Comparison of ENCODE assay signal across 8 mouse cellular contexts in the genomic region with DNA sequence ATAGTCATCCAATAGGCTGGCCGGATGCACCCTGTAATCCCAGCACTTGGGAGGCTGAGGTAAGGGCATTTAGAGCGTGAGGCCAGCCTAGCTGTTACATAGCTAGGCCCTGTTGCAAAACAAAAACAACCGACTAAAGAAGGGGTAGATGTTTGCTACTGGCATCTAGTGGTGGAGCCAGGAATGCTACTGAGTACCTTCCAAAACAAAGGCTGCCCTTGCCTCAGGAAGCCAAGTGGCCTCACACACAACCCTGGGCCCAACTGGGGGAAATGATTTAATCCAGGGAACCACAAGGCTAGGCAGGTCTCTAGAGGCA. TPM values are rescaled to one million over a fixed set of nuclear protein-coding genes. Genes with fewer than 3 reads are reported as not detected.
A peak's percentile ranks its signal among the peaks of the same experiment; 100 is the strongest.
DNase-seq lines count a peak whose midpoint lies in the region; ATAC-seq and TF ChIP-seq lines count a peak whose summit lies in the region.

No protein-coding gene starts in this region.

- H3K9me3 ChIP-seq in embryonic facial prominence, embryonic 10.5 days, result no peaks in the 10 kb centered on the region
- H3K9me3 ChIP-seq in limb, embryonic 13.5 days, result no peaks in the 10 kb centered on the region

- WGBS in embryonic facial prominence, embryonic 10.5 days, result 14% methylated on average over 3 of the region's 3 CpGs
- 12% methylated on average over 3 of the region's 3 CpGs for WGBS in limb, embryonic 13.5 days

- peak; percentile 85 for TF ChIP-seq CTCF in layer of hippocampus, adult 2 months (conservative IDR thresholded peaks at IDR 0.05)

- peaks cover 68% of the 10 kb centered on the region for H3K4me1 ChIP-seq in embryonic facial prominence, embryonic 10.5 days
- H3K4me1 ChIP-seq in limb, embryonic 13.5 days, result peaks cover 100% of the 10 kb centered on the region

- intact Hi-C loops in heart, postnatal 14 days (cut with DNase I), result no loop called here

- peak overlapping the region; percentile 64; the same call in 1 of the 2 replicates for H3K4me2 ChIP-seq in limb, embryonic 13.5 days (replicated peaks)

- H3K4me3 ChIP-seq in layer of hippocampus, adult 2 months, result no peak overlapping the region
- no peak overlapping the region for H3K4me3 ChIP-seq in embryonic facial prominence, embryonic 10.5 days
- no peak overlapping the region for H3K4me3 ChIP-seq in limb, embryonic 13.5 days

- DNase-seq in layer of hippocampus, adult 2 months (ENCODE audit: low spot score in 2 of 2), result no peak
- no peak for DNase-seq in layer of hippocampus, adult 9-10 months (ENCODE audit: low spot score)
- no peak for DNase-seq in embryonic facial prominence, embryonic 10.5 days (ENCODE audit: low spot score)
- DNase-seq in heart, postnatal 14 days, result peak; percentile 37 to 53
- DNase-seq in thymus, postnatal 25 days, result no peak
- no peak for DNase-seq in frontal cortex, adult 2 months (ENCODE audit: extremely low spot score in 1 of 2, low spot score in 1 of 2)

- H3K9ac ChIP-seq in limb, embryonic 13.5 days, result peak overlapping the region; percentile 64; the same call in 1 of the 2 replicates

- no peaks in the 10 kb centered on the region for H3K36me3 ChIP-seq in embryonic facial prominence, embryonic 10.5 days (replicated peaks)
- peaks cover 70% of the 10 kb centered on the region for H3K36me3 ChIP-seq in limb, embryonic 13.5 days

- peaks cover 100% of the 10 kb centered on the region for H3K27me3 ChIP-seq in embryonic facial prominence, embryonic 10.5 days (replicated peaks; ENCODE audit: low read depth, poor library complexity, severe bottlenecking)
- no peaks in the 10 kb centered on the region for H3K27me3 ChIP-seq in limb, embryonic 13.5 days

- ATAC-seq in limb, embryonic 13.5 days (ENCODE audit: low FRiP score, low read depth), result no peak
- peak; percentile 65 for ATAC-seq in monocyte, adult 5-6 weeks (replicated peaks; ENCODE audit: insufficient number of reproducible peaks, low FRiP score, low TSS enrichment, poor library complexity, severe bottlenecking)

- peak overlapping the region; percentile 93 for H3K27ac ChIP-seq in layer of hippocampus, adult 2 months
- peak overlapping the region; percentile 25 for H3K27ac ChIP-seq in embryonic facial prominence, embryonic 10.5 days (replicated peaks)
- peak overlapping the region; percentile 100 for H3K27ac ChIP-seq in limb, embryonic 13.5 days

RNA-seq across cellular contexts. Expression of a gene that starts 3.1 kb away (rescaled TPM):
- under 1 TPM in 1 of 2 experiments, not detected in 1; 0.54 TPM for total RNA-seq in layer of hippocampus, adult 2 months (2021)
- 1.6 and 3.6 TPM in 2 replicates for polyA plus RNA-seq in embryonic facial prominence, embryonic 10.5 days (2016; fragmentation: Nextera tagmentation; extraction: Ambion mirVana)
- total RNA-seq in heart, postnatal 14 days (2021), result under 1 TPM; 0.54 to 0.69 TPM
- 7.1 and 9.8 TPM in 2 replicates for polyA plus RNA-seq in limb, embryonic 13.5 days (2015; fragmentation: Nextera tagmentation; extraction: Ambion mirVana)
- 6.4 to 8.9 TPM (median 8.2 TPM) in 3 replicates for total RNA-seq in monocyte, adult 5-6 weeks (2017)
- 0.36 TPM in 1 of 2 replicates, not detected in the other for polyA plus RNA-seq in frontal cortex, adult 2 months (2012; rRNA removed)

RNA-seq across cellular contexts. Expression of a gene that starts 24.6 kb away (rescaled TPM):
- total RNA-seq in layer of hippocampus, adult 2 months (2021), result 1 to 10 TPM; 2.3 to 2.6 TPM
- polyA plus RNA-seq in embryonic facial prominence, embryonic 10.5 days (2016; fragmentation: Nextera tagmentation; extraction: Ambion mirVana), result 4.3 and 5.5 TPM in 2 replicates
- total RNA-seq in heart, postnatal 14 days (2021), result 1 to 10 TPM; 5.8 to 6.7 TPM
- polyA plus RNA-seq in limb, embryonic 13.5 days (2015; fragmentation: Nextera tagmentation; extraction: Ambion mirVana), result 4.1 and 4.9 TPM in 2 replicates
- total RNA-seq in monocyte, adult 5-6 weeks (2017), result 41.7 to 46.2 TPM (median 45.0 TPM) in 3 replicates
- 2.9 and 4.1 TPM in 2 replicates for polyA plus RNA-seq in frontal cortex, adult 2 months (2012; rRNA removed)

RNA-seq across cellular contexts. Expression of a gene that starts 38.2 kb away (rescaled TPM):
- total RNA-seq in layer of hippocampus, adult 2 months (2021), result 10 to 100 TPM; 91.8 to 93.9 TPM
- polyA plus RNA-seq in embryonic facial prominence, embryonic 10.5 days (2016; fragmentation: Nextera tagmentation; extraction: Ambion mirVana), result 30.4 and 30.8 TPM in 2 replicates
- 10 to 100 TPM; 35.6 to 40.5 TPM for total RNA-seq in heart, postnatal 14 days (2021)
- 15.0 and 15.2 TPM in 2 replicates for polyA plus RNA-seq in limb, embryonic 13.5 days (2015; fragmentation: Nextera tagmentation; extraction: Ambion mirVana)
- total RNA-seq in monocyte, adult 5-6 weeks (2017), result 29.0 to 50.5 TPM (median 36.3 TPM) in 3 replicates
- polyA plus RNA-seq in frontal cortex, adult 2 months (2012; rRNA removed), result 79.7 and 79.8 TPM in 2 replicates

RNA-seq across cellular contexts. Expression of a gene that starts 39.8 kb away (rescaled TPM):
- 100 to 1,000 TPM; 109 to 113 TPM for total RNA-seq in layer of hippocampus, adult 2 months (2021)
- polyA plus RNA-seq in embryonic facial prominence, embryonic 10.5 days (2016; fragmentation: Nextera tagmentation; extraction: Ambion mirVana), result 69.1 and 71.2 TPM in 2 replicates
- total RNA-seq in heart, postnatal 14 days (2021), result 10 to 100 TPM; 32.5 to 35.2 TPM
- 70.8 and 72.7 TPM in 2 replicates for polyA plus RNA-seq in limb, embryonic 13.5 days (2015; fragmentation: Nextera tagmentation; extraction: Ambion mirVana)
- 40.1 to 46.6 TPM (median 44.7 TPM) in 3 replicates for total RNA-seq in monocyte, adult 5-6 weeks (2017)
- polyA plus RNA-seq in frontal cortex, adult 2 months (2012; rRNA removed), result 143 and 157 TPM in 2 replicates

Comparison
In these comparisons a context has a peak if more than half of its experiments do, and no peak if none do; other contexts are left out.
1. DNase-seq: peak in heart, postnatal 14 days (2 of 2); none in layer of hippocampus, adult 2 months (0 of 2), layer of hippocampus, adult 9-10 months (single experiment), embryonic facial prominence, embryonic 10.5 days (single experiment), thymus, postnatal 25 days (single experiment) and frontal cortex, adult 2 months (0 of 2).
2. H3K27ac ChIP-seq: peak in every context shown above with its lines; median percentile 100 in limb, embryonic 13.5 days; 93 in layer of hippocampus, adult 2 months; 25 in embryonic facial prominence, embryonic 10.5 days.